Mouse (Mus musculus) kidney, adult 2 months (tissue): ENCODE data around the gene Cd300lg. TPM values are rescaled to one million over a fixed set of nuclear protein-coding genes. Genes with fewer than 3 reads are reported as not detected.

Experiments
- DNase-seq: peaks from one replicate; pipeline ENCODE4 v3.0.0; 2021
- H3K27ac ChIP-seq: fragments of 200-500 bp; 2 replicates; pipeline ENCODE4 v1.5.1; 2012; ENCODE audit warnings: low read depth, low read length, control low read depth, inconsistent platforms; ENCODE audit not compliant: insufficient read depth
- H3K27me3 ChIP-seq: fragments of 200-500 bp; replicated peaks from 2 replicates; pipeline ENCODE4 v1.6.1; 2012; ENCODE audit warnings: mild to moderate bottlenecking, moderate library complexity, low read length, inconsistent platforms; ENCODE audit not compliant: control insufficient read depth, insufficient read depth
- H3K36me3 ChIP-seq: fragments of 200-500 bp; 2 replicates; pipeline ENCODE4 v1.6.1; 2012; ENCODE audit warnings: mild to moderate bottlenecking, moderate library complexity, low read length, inconsistent platforms; ENCODE audit not compliant: control insufficient read depth, insufficient read depth
- H3K4me1 ChIP-seq: fragments of 200-500 bp; 2 replicates; pipeline ENCODE4 v1.6.1; 2011; ENCODE audit warnings: low read length; ENCODE audit not compliant: control insufficient read depth, insufficient read depth
- H3K4me3 ChIP-seq: fragments of 200-500 bp; 2 replicates; pipeline ENCODE4 v1.5.1; 2011; ENCODE audit warnings: mild to moderate bottlenecking, low read depth, low read length, control low read depth; ENCODE audit not compliant: insufficient read depth
- CTCF ChIP-seq: fragments of 200-500 bp; conservative IDR thresholded peaks from 2 replicates; pipeline ENCODE4 v1.5.1; 2011; ENCODE audit warnings: low read depth, mild to moderate bottlenecking, control low read depth, low read length, moderate library complexity, mixed read lengths; ENCODE audit not compliant: insufficient read depth, insufficient read length
- POLR2A ChIP-seq: fragments of 200-500 bp; IDR thresholded peaks from one replicate; pipeline ENCODE4 v1.6.1; 2011; ENCODE audit warnings: low read depth, low read length, control low read depth
- WGBS: fragments of 180-500 bp; shearing (Covaris S2); methylation state at CpG from one replicate; pipeline ENCODE4 v1.1.7; 2018; 5-methylcytosine and 5-hydroxymethylcytosine counted together
- polyA plus RNA-seq: library from polyadenylated mRNA; depleted of rRNA; stranded (reverse); fragments of >200 nt; gene quantifications from 2 replicates; pipeline ENCODE4 v1.2.3, GENCODE M21; 2012; rRNA removed

Gene Cd300lg
- polyA plus RNA-seq, 1 experiment = 67.1 TPM

- WGBS = 77% methylated on average over 3 of the region's 3 CpGs
- no peak for DNase-seq
- no peak overlapping the region for H3K27ac ChIP-seq
- no peak for TF ChIP-seq CTCF
- TF ChIP-seq POLR2A = no peak
- H3K4me1 ChIP-seq = no peaks in the 10 kb centered on the region
- H3K27me3 ChIP-seq = no peaks in the 10 kb centered on the region
- no peaks in the 10 kb centered on the region for H3K36me3 ChIP-seq
- H3K4me3 ChIP-seq = no peak overlapping the region
Observed at GRCm38 (mm10) chr11:102095676-102096075, 54.4 kb downstream of the Cd300lg start.

GRCm38 (mm10) chr11:102096446-102096845, 55.1 kb downstream of the Cd300lg start:
- Histone ChIP-seq H3K4me1 (no peaks in the 10 kb centered on the region), H3K36me3 (no peaks in the 10 kb centered on the region), H3K27ac (no peak overlapping the region), H3K4me3 (no peak overlapping the region), H3K27me3 (no peaks in the 10 kb centered on the region)
- TF ChIP-seq CTCF (no peak), POLR2A (no peak)
- 76% methylated on average over 5 of the region's 5 CpGs for WGBS
- no peak for DNase-seq

GRCm38 (mm10) chr11:102096887-102097391, 55.6 kb downstream of the Cd300lg start:
- H3K27me3 ChIP-seq = no peaks in the 10 kb centered on the region
- TF ChIP-seq CTCF = peak; percentile 57
- no peak for TF ChIP-seq POLR2A
- H3K27ac ChIP-seq = no peak overlapping the region
- H3K36me3 ChIP-seq = no peaks in the 10 kb centered on the region
- 0 out of 2 replicates have a peak overlapping the region, but pooled peaks have one; percentile 11 for H3K4me3 ChIP-seq
- no peaks in the 10 kb centered on the region for H3K4me1 ChIP-seq
- DNase-seq = peak; percentile 79
- 6% methylated on average over 18 of the region's 18 CpGs for WGBS

- DNase-seq = no peak
- TF ChIP-seq CTCF (no peak), POLR2A (no peak)
- Histone ChIP-seq H3K4me3 (no peak within 1 kb of the TSS), H3K27ac (no peak within 1 kb of the TSS), H3K27me3 (no peaks in the 10 kb centered on the region), H3K4me1 (no peaks in the 10 kb centered on the region), H3K36me3 (no peaks in the 10 kb centered on the region)
- 83% methylated on average over 4 of the region's 4 CpGs for WGBS
Observed at GRCm38 (mm10) chr11:102101219-102101618, 59.9 kb downstream of the Cd300lg start, which contains the start of gene Ppy. Gene Ppy, minus strand, starts transcription at chr11:102101319.

GRCm38 (mm10) chr11:102102485-102103258, 61.4 kb downstream of the Cd300lg start:
- Histone ChIP-seq H3K27me3 (no peaks in the 10 kb centered on the region), H3K4me3 (no peak overlapping the region), H3K27ac (no peak overlapping the region), H3K4me1 (no peaks in the 10 kb centered on the region), H3K36me3 (no peaks in the 10 kb centered on the region)
- WGBS = 19% methylated on average over 17 of the region's 17 CpGs
- peak; percentile 61 for DNase-seq
- TF ChIP-seq CTCF (peak; percentile 69), POLR2A (no peak)

Other genes with a start within 250 kb of the Cd300lg start
- 3.5 and 4.8 TPM in 2 replicates for gene Meox1, start 147.1 kb upstream of the Cd300lg start, polyA plus RNA-seq
- 2.0 TPM in 2 replicates for gene Sost, start 74.5 kb upstream of the Cd300lg start, polyA plus RNA-seq
- gene Cfap97d1, start 57.2 kb upstream of the Cd300lg start, polyA plus RNA-seq = not detected in 2 replicates
- gene Dusp3, start 54.5 kb upstream of the Cd300lg start, polyA plus RNA-seq = 67.8 and 92.4 TPM in 2 replicates
- gene Mpp3, start 13.0 kb upstream of the Cd300lg start, polyA plus RNA-seq = 2.3 and 3.5 TPM in 2 replicates
- 4.9 and 5.9 TPM in 2 replicates for gene Mpp2, start 47.0 kb downstream of the Cd300lg start, polyA plus RNA-seq
- gene Ppy, start 59.8 kb downstream of the Cd300lg start, polyA plus RNA-seq = not detected in 2 replicates
- gene Pyy, start 66.3 kb downstream of the Cd300lg start, polyA plus RNA-seq = not detected in 2 replicates
- gene Nags, start 104.0 kb downstream of the Cd300lg start, polyA plus RNA-seq = 0.23 and 0.39 TPM in 2 replicates
- gene Tmem101, start 114.9 kb downstream of the Cd300lg start, polyA plus RNA-seq = 17.7 and 18.3 TPM in 2 replicates
- 33.0 and 39.6 TPM in 2 replicates for gene Lsm12, start 143.8 kb downstream of the Cd300lg start, polyA plus RNA-seq
- 127 and 138 TPM in 2 replicates for gene G6pc3, start 148.1 kb downstream of the Cd300lg start, polyA plus RNA-seq
- gene Hdac5, start 188.7 kb downstream of the Cd300lg start, polyA plus RNA-seq = 69.2 TPM in 2 replicates
- gene BC030867, start 207.4 kb downstream of the Cd300lg start, polyA plus RNA-seq = 0.41 and 0.81 TPM in 2 replicates
- 0.10 and 0.70 TPM in 2 replicates for gene Asb16, start 227.2 kb downstream of the Cd300lg start, polyA plus RNA-seq
- gene Tmub2, start 243.4 kb downstream of the Cd300lg start, polyA plus RNA-seq = 59.7 and 66.9 TPM in 2 replicates